Mouse (Mus musculus): ENCODE measurements around the gene Hist2h3b. TPM values are rescaled to one million over a fixed set of nuclear protein-coding genes. Genes with fewer than 3 reads are reported as not detected.

The Hist2h3b gene
- polyA plus RNA-seq, 1 experiment from 2014 or later = 23.1 TPM

DNA sequence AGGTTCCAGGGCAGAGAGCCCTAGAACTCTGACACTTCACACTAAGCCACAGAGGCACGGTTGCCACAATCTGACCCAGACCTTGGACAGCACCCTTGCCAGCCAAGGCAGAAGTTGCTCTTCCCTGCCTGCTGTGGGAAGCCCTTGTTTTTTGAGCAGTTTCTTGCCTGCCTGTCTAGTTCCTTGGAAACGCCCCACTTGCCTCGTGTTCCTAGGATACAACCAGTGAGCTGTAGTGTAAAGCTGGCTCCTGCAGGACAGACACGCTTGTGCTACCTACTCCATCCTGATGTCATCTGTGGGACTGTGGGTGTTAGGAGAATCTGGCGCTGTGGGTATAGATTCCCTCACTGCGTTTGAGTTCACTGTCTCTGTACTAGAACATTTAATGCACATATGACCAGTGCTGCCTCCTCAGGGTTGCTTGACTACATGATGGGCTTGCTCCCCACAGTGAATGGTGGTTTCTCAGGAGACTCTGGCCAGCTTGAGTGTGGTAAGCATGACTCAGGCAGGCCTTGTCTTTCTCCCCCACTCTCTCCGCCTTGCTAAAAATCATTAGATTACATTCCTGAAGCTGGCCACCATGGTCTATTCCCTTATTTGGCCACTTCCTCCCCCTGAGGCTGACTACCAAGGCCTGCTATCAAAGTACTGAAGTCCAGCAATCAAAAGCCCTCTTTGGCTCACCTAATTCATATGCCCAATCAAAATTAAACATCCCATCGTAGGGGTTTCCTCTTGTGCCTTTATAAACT lies 44.1 kb downstream of the Hist2h3b start:
- H3K27me3 ChIP-seq (replicated peaks; ENCODE audit: control insufficient read depth, insufficient read depth, low read length) = no peaks in the 10 kb centered on the region
- H3K4me3 ChIP-seq (replicated peaks; ENCODE audit: low read length) = no peak overlapping the region
- ATAC-seq = no peak
- no peaks in the 10 kb centered on the region for H3K9me3 ChIP-seq (ENCODE audit: control insufficient read depth, low read length)
- no peaks in the 10 kb centered on the region for H3K4me1 ChIP-seq (replicated peaks; ENCODE audit: control insufficient read depth, insufficient read depth, low read length)
- H3K4me2 ChIP-seq (ENCODE audit: low read length) = no peak overlapping the region
- 73% methylated on average over 8 of the region's 8 CpGs for WGBS
- no peaks in the 10 kb centered on the region for H3K36me3 ChIP-seq (ENCODE audit: control insufficient read depth, insufficient read depth)
- H3K27ac ChIP-seq (ENCODE audit: low read length) = no peak overlapping the region
- H3K9ac ChIP-seq (replicated peaks; ENCODE audit: low read depth, low read length) = no peak overlapping the region

Small RNAs within 50 kb of the gene (microRNA-seq; reads per million reads assigned to microRNA genes)
- gene Gm44492 = not detected
- gene Gm47311 = not detected
- not detected for gene Gm47313

Other genes starting within 250 kb of the Hist2h3b start
- gene Vps45, start 210.2 kb upstream of the Hist2h3b start, polyA plus RNA-seq (2015; fragmentation: Nextera tagmentation; extraction: Ambion mirVana) = 55.3 and 57.4 TPM in 2 replicates
- gene Otud7b, start 164.1 kb upstream of the Hist2h3b start, polyA plus RNA-seq (2015; fragmentation: Nextera tagmentation; extraction: Ambion mirVana) = 8.8 and 9.3 TPM in 2 replicates
- 7.8 and 11.5 TPM in 2 replicates for gene Mtmr11, start 106.7 kb upstream of the Hist2h3b start, polyA plus RNA-seq (2015; fragmentation: Nextera tagmentation; extraction: Ambion mirVana)
- gene Sf3b4, start 96.3 kb upstream of the Hist2h3b start, polyA plus RNA-seq (2015; fragmentation: Nextera tagmentation; extraction: Ambion mirVana) = 155 and 157 TPM in 2 replicates
- 70.3 and 87.3 TPM in 2 replicates for gene Sv2a, start 87.5 kb upstream of the Hist2h3b start, polyA plus RNA-seq (2015; fragmentation: Nextera tagmentation; extraction: Ambion mirVana)
- gene Bola1, start 48.9 kb upstream of the Hist2h3b start, polyA plus RNA-seq (2015; fragmentation: Nextera tagmentation; extraction: Ambion mirVana) = 64.1 and 64.3 TPM in 2 replicates
- gene Hist2h2ab, start 48.8 kb upstream of the Hist2h3b start, polyA plus RNA-seq (2015; fragmentation: Nextera tagmentation; extraction: Ambion mirVana) = not detected in 2 replicates
- gene Hist2h2ac, start 47.8 kb upstream of the Hist2h3b start, polyA plus RNA-seq (2015; fragmentation: Nextera tagmentation; extraction: Ambion mirVana) = 2.1 and 3.3 TPM in 2 replicates
- gene Hist2h2be, start 47.5 kb upstream of the Hist2h3b start, polyA plus RNA-seq (2015; fragmentation: Nextera tagmentation; extraction: Ambion mirVana) = 8.6 and 10.8 TPM in 2 replicates
- 2.4 and 3.4 TPM in 2 replicates for gene Hist2h3c2, start 29.5 kb upstream of the Hist2h3b start, polyA plus RNA-seq (2015; fragmentation: Nextera tagmentation; extraction: Ambion mirVana)
- gene Hist2h2aa2, start 28.4 kb upstream of the Hist2h3b start, polyA plus RNA-seq (2015; fragmentation: Nextera tagmentation; extraction: Ambion mirVana) = 33.3 and 43.5 TPM in 2 replicates
- 20.6 and 26.5 TPM in 2 replicates for gene Hist2h2aa1, start 23.2 kb upstream of the Hist2h3b start, polyA plus RNA-seq (2015; fragmentation: Nextera tagmentation; extraction: Ambion mirVana)
- gene Hist2h3c1, start 22.0 kb upstream of the Hist2h3b start, polyA plus RNA-seq (2015; fragmentation: Nextera tagmentation; extraction: Ambion mirVana) = 2.0 TPM in 1 of 2 replicates, not detected in the other
- gene Hist2h4, start 5.3 kb upstream of the Hist2h3b start, polyA plus RNA-seq (2015; fragmentation: Nextera tagmentation; extraction: Ambion mirVana) = 8.4 and 8.9 TPM in 2 replicates
- 3.2 and 4.6 TPM in 2 replicates for gene Hist2h2bb, start 1.1 kb downstream of the Hist2h3b start, polyA plus RNA-seq (2015; fragmentation: Nextera tagmentation; extraction: Ambion mirVana)
- gene Fcgr1, start 25.3 kb downstream of the Hist2h3b start, polyA plus RNA-seq (2015; fragmentation: Nextera tagmentation; extraction: Ambion mirVana) = 0.92 and 0.99 TPM in 2 replicates
- gene BC107364, start 183.7 kb downstream of the Hist2h3b start, polyA plus RNA-seq (2015; fragmentation: Nextera tagmentation; extraction: Ambion mirVana) = not detected in 2 replicates